Mouse (Mus musculus) liver, adult 10 weeks (tissue): Measurements from ENCODE around the gene Olfr1328. TPM values are rescaled to one million over a fixed set of nuclear protein-coding genes. Genes with fewer than 3 reads are reported as not detected.

Experiments
- polyA plus RNA-seq: library from polyadenylated mRNA; stranded (reverse); fragments of 350-450 nt; fragmentation: Illumina TruSeq; extraction: RNeasy Lipid Tissue Mini Kit (QIAGEN cat#74804); gene quantifications from one replicate; pipeline ENCODE4 v1.2.3, GENCODE M21; 2014; ENCODE audit warnings: low read depth, low replicate concordance

Gene Olfr1328
- not detected for polyA plus RNA-seq

DNA sequence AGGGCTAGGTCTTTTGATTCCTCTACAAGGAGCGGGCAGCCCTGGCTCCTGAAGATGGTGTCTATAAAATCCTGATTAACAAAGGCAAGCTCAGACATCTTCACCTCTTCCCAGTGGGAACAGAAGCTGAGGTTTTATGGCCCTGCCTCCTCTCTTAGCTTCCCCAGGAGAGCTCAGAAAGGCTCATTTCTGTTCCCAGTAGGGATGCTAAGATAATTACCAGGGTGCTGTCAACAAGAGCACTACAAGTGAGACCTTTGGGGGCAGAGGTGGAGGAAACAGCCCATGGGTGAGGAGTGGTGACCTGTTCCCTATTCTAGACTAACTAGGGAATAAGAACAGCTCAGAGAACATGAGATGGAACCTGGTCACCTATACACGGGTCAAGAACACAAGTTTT is at the start of gene Olfr1328:
Gene Olfr1328 (minus strand): TSS at position 101 of the 400 bp plus-strand sequence.

DNA sequence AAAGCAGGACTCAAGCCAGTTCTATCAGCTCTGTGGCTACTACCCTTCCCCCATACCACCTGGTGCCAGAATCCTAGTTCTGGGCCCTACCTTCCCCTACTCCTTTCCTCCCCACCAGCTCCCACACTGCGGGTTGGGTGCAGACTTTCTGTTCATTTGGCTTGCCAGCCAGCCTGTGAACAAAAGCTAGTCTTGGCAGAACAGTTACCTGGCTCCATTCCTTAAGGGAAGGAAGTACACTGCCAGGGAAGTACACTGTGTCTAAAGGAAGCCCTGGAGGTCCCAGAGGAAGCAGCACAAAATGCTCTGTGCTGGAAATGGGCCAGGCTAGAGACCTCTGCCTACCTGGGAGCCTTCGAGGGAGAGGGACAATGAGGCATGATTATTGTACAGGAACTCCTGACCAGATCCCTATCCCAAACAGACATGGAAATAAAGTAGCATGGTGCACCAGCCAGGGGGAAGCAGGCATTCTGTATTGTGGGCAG is 22.8 kb upstream of the Olfr1328 start, which contains the start of gene Lao1:
Gene Lao1 (plus strand): TSS at position 438 of the 488 bp plus-strand sequence.

DNA sequence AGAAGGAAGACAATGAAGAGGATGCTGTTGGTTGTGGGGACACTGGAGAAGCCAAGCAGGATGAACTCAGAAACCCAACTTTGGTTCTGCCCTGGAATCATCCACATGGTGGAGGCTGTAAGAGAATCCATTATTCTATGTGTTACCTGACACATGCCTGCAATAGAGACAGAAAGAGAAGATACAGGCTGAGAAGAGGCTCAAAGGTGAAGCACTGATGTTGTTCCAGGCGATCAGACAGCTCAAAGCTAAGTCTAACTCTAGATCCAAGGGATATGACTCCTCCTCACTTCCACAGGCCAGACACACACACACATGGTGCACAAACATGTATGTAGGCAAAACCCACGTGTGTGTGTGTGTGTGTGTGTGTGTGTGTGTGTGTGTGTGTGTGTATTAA is 21.0 kb downstream of the Olfr1328 start, which contains the start of gene Olfr1329:
Gene Olfr1329 (minus strand): TSS at position 101 of the 400 bp plus-strand sequence.

DNA sequence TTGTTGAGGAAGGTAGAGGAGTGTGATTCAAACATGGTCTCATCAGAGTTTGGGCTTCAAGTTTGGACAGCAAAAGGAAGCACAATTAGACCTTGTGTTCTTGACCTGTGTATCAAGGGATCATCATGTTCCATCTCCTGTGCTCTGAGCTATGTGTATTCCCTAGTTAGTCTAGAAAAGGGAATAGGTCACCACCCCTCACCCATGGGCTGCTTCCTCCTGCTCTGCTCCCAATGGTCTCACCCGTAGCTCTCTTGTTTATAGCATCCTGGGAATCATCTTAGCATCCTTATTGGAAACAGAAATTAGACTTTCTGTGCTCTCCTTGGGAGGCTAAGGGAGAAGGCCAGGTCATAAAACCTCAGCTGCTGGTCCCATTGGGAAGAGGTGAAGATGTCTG is 50.1 kb downstream of the Olfr1328 start, which contains the start of gene Olfr1330:
Gene Olfr1330 (plus strand): TSS at position 301 of the 400 bp plus-strand sequence.

Other genes with a start within 250 kb of the Olfr1328 start
- not detected for gene Olfr1342, start 245.9 kb downstream of the Olfr1328 start, polyA plus RNA-seq
- not detected for gene Olfr1341, start 235.1 kb downstream of the Olfr1328 start, polyA plus RNA-seq
- gene Olfr1340, start 218.5 kb downstream of the Olfr1328 start, polyA plus RNA-seq: not detected
- gene Olfr1339, start 206.4 kb downstream of the Olfr1328 start, polyA plus RNA-seq: not detected
- gene Olfr1338, start 179.9 kb downstream of the Olfr1328 start, polyA plus RNA-seq: not detected
- gene Olfr1337, start 156.0 kb downstream of the Olfr1328 start, polyA plus RNA-seq: not detected
- not detected for gene Olfr1335, start 128.7 kb downstream of the Olfr1328 start, polyA plus RNA-seq
- not detected for gene Olfr1333, start 102.3 kb downstream of the Olfr1328 start, polyA plus RNA-seq
- not detected for gene Olfr1331, start 74.0 kb downstream of the Olfr1328 start, polyA plus RNA-seq
- gene Olfr1330, start 50.0 kb downstream of the Olfr1328 start, polyA plus RNA-seq: not detected
- gene Olfr1329, start 21.1 kb downstream of the Olfr1328 start, polyA plus RNA-seq: not detected
- not detected for gene Lao1, start 23.0 kb upstream of the Olfr1328 start, polyA plus RNA-seq
- 1.4 TPM for gene Slc2a1, start 170.1 kb upstream of the Olfr1328 start, polyA plus RNA-seq
- 1.4 TPM for gene Zfp691, start 235.6 kb upstream of the Olfr1328 start, polyA plus RNA-seq